Mouse (Mus musculus): ENCODE results near the gene Jph3.

Gene Jph3

DNA sequence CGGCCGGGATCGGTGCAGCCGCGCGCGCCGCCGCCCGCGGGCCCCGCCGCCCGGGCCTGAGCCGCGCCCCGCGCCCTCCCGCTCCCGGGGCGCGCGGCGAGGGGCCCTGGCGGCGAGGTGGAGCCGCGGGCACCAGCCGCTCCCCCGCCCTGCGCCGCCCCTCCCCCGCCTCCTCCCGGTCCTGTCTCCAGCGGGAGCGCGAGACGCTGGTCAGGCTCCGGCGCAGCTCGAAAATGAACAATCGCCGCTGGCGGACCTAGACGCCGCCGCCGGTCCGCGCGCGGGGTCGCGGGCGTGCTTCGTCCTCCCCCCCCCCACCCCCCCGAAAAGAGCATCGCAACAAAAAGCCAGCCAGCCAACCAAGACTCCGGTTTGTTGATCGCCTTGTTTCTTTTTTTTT lies 747 bp downstream of the Jph3 start:
- no peak for DNase-seq (ENCODE audit: low spot score)

DNA sequence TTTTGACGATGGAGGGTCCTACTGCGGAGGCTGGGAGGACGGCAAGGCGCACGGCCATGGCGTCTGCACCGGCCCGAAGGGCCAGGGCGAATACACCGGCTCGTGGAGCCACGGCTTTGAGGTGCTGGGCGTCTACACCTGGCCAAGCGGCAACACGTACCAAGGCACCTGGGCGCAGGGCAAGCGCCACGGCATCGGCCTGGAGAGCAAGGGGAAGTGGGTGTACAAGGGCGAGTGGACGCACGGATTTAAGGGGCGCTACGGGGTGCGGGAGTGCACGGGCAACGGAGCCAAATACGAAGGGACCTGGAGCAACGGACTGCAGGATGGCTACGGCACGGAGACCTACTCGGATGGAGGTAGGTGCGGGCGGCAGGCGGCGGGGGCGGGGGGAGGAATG lies 1.2 kb downstream of the Jph3 start:
- DNase-seq (ENCODE audit: low spot score): no peak

DNA sequence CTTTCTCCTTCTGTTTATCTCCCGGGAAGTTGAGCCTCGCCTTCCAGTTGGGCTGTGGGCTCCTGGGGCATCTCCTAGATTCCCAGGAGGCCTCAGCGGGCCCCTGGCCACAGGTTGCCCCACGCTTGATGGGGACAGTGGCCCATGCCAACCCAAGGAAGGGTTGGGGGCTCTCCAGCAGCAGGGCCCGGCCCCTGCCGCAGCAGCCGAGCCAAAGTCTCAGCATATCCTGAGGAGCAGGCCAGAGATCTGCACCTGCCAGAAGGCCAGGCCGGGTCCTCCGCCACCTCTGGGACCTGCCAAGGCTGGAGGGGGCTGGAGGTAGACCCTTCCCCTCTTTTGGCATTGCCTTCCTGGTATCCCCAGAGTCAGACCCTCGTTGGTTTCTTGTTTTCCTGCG lies 1.6 kb downstream of the Jph3 start:
- no peak for DNase-seq (ENCODE audit: low spot score)

DNA sequence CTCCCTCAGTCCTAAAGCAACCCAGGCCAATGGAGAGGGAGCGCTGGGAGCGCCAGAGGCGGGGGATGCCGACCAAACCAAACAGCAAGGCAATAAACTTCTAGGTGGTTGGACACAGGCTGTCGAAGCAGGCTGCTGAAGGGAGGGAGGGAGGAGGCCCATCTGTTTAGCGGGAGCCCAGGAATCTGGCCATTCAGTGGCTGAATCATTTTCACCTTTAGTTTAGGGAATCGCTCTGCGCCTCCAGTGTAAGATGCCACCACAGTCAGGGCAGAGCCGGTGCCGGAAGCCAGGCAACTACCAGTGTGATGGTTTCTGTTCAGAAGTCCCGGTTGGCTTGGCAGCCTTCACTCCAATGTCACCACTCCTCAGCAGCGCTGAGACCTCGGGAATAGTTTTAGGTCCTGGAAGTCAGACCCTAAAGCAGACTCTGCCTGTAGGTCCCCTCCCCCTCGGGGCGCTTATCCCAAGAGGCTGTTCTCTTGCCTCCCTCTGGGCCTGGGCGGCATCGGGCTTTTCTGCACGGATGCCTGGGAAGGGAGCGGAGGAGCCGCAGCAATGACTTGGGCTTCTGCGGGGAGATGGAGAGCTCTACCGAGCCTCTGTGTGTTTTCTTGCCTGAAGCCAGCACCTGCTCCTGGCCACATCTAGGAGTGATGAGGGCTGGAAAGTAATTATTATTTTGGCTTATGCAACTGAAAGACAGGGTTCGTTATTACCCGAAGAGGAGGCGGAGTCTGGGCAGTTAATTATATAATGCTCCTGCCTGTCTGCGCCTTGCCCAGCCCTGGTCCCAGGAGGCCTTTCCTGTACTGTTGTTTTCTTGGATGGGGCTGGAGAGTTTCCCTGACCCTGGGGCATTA lies 2.3 kb downstream of the Jph3 start:
- no peak for DNase-seq (ENCODE audit: low spot score)

DNA sequence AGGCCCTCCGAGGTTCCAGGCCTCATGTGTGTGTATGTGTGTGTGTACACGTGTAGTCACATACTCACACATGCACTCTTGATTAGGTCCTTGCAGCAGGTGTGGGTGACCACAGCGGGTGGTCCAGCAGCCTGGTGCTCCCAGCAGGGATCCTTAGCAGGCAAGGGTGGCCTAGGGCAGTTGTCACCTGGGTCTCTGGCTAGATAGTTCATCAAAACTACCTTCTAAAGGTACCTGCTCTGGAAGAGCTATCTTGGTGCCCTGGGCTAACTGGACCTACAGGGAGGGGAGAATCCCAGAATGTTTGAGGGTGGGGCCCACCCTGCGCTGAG lies 2.9 kb downstream of the Jph3 start:
- DNase-seq (ENCODE audit: low spot score): no peak

DNA sequence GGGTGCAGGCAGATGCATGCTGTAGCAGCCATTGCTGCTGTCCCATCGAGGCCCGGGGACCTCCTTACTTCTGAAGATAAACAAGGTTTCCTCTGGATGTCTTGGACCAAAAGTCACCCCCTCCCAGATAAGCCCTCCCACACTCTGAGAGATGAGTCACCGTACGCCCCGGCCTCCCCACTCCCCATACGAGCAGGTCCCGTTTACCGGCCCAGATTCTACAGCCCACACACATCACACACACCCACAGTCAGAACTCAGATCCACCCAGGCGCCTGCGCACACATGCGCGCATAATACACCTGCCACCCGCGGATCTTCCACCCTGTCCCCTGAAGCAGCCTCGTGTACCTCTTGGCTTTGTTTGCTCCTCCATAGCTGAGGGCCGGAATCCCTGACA lies 4.8 kb downstream of the Jph3 start:
- no peak for DNase-seq (ENCODE audit: low spot score)

DNA sequence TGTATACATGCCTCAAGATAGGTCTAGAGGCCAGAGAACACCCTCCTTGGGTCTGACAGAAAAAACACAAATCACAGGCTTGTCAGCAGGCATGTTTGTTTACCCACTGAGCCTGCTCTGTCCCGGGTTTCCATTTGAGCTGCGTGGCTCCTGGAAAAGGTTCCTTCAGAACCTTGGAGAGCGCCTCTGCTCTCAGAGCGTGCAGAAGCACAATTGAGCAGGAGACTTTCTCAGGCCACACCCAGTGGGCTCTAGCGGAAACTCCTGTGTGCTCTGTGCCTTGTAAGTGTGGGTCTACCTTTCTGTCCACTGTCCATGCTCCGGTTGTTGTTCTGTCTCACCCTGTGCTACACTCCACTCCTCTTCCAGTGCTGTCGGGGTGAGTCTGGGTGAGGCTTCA lies 6.8 kb downstream of the Jph3 start:
- peak; percentile 29 for DNase-seq (ENCODE audit: low spot score)

DNA sequence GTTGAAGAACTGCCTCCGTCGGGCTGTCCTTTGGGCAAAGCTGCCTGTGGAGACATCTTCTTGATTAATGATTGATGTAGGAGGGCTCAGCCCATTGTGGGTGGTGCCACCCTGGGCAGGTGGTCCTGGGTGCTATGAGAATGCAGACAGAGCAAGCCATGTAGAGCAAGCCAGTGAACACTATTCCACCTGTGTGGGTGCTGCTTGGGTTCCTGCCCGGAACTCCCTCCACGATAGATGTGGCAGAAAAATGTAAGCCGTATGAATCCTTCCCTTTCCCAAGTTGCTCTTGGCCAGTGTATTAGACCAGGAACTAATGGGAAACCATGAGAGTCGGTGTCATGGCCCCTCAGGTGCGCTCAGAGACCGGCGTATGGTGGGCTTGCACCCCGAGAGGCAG lies 11.3 kb downstream of the Jph3 start:
- DNase-seq (ENCODE audit: low spot score): no peak

DNA sequence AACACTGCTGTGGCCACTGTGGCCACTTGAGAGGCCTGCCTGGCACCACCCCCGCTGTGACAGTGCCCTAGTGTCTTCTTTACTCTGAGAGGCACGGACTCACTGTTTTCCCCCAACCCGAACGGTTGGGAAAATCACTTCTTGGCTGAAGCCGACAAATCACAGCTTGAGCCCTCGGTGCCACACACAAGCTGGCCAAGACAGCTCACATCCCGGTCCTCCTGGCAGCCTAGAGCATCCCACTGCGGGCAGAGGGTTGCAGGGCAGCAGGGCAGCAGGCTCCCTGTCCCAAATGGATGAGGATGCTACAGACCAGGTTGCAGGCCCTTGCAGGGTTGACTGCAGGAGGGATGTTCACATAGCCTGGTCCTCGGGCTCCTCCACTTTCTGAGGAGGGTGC lies 20.1 kb downstream of the Jph3 start:
- DNase-seq (ENCODE audit: low spot score): no peak

DNA sequence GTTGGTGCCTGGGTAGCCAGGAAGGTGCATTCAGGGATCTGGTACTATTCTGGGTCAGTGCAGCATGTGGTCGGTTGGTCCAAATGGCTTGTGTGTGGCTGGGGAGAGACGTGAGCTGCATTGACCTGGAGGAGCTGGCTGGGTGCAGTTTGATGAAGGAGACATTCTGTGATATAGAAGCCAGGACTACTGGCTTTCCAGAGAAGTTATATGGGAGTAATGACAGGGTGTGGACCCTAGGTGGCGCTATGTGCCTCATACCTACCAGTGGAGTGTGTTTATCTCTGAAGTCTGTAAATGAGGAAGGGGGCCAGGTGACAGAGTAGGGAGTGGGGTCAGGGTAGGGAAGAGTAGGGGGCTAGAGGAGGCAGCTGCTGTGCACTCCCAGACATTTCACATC lies 21.1 kb downstream of the Jph3 start:
- DNase-seq (ENCODE audit: low spot score): no peak

DNA sequence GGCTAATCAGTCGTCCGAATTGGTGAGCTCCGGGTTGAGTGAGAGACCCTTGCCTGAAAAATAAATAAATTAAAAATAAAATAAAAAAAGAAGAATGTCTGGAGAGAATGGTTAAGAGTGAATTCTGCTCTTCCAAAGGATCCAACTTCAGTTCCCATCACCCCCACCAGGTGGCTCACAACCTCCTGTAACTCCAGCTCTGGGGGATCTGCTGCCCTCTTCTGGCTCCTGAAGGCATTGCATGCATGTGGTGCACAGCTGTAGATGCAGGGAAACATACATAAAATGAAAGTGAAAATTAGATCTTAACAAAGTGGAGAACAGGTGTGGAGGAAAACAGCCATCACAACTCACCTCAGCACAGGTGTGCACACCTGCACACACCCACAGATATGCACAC lies 22.0 kb downstream of the Jph3 start:
- DNase-seq (ENCODE audit: low spot score): peak; percentile 41

DNA sequence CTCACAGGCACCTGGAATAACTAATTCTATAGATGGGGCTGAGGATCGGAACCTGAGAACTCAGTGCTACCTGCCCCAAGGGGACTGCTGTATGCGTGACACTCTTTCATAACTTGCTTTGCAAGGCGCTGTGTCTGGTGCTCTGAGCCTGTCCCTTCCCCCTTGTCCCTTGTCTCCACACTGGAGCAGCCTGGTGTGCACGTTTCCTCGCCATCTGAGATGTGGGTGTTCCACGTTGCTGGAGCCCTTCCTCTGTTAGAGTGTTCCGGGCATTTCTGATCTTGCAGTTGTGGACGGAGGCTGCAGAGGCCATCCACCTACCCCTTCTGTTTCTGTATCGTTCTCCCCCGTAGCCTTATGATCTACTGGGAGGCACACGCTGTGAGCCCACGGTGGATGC lies 29.0 kb downstream of the Jph3 start:
- no peak for DNase-seq (ENCODE audit: low spot score)

DNA sequence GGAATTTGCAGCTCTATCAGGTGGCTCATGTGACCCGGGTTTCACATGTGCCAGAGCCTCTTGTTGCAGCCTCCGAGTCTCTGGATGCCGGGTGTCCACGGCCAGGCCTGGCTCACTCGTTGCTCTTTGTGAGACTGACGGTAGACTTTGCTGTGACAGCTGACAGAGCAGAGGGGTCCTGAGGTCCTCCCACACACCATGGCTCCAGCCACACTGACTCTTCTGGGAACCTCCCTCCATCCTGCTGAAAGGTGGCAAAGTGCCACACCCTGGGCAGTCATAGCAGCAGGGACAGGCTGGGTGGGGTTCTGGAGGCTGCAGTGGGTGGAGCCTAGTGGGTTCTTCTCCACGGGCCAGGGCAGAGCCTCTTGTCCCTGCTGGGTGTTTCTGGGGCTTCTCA lies 31.1 kb downstream of the Jph3 start:
- no peak for DNase-seq (ENCODE audit: low spot score)

DNA sequence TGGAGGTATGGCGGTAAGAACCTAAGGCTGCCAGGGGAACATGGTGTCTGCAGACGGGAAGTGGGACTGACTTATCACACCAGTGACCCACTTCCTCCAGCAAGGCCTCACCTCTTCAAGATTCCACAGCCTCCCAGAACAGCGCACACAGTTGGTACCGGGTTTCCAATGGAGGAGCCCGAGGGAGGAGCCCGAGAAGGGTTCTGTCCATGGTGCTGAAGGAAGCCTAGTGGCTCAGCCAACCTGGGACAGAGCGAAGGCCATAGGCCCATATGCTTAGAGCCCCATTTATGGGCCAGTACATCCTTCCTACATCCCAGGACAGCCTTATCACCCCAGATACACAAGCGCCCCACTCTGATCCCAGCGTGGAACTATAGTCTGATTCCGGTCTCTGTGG lies 32.1 kb downstream of the Jph3 start:
- DNase-seq (ENCODE audit: low spot score): peak; percentile 26

DNA sequence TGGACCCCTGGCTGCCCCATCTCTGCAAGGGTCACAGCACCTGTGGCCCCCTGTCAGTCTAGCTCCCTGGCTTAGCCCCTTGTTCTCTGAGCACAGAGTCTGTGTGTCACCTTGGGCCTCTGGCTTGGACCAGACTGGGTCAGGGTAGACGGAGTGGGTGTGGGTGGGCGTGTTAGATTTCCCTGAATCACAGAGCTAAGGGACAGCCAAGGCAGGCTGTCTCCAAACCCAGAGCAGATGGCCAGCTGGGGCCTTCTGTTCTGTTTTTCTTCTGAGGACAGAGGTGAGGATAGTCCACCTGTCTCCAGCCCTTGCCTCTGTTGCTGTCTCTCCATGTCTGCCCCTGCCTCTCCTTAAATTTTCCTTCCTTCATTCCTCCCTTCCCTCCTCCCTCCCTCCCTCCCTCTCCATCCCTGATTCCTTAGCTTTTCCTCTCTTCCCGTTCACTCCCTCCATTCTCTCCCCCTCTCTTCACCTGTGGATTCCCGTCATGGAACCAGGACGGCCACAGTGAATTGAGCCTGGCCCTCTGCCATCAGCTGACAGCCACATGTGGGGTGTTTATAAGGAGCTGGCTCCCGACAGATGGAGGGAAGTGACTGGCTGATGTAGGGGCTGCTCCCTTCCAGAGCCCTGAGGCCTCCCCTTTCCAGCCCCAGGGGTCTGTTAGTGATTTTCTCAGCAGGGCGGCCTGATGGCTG lies 33.7 kb downstream of the Jph3 start:
- DNase-seq (ENCODE audit: low spot score): no peak

DNA sequence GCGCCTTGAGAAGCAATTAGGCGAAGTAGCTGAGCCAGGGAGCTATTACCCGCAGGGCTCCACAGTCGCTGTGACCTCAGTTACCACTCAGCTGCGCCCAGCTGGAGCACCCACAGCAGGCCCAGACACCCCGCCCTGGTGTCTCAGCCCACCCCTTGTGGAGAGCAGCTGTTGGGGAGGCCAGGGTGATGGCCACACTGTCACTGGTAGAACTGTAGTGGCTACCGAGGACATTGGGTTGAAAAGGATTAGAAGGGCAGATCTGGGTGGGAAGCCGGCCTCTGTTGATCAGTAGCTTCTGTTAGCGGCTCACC lies 34.2 kb downstream of the Jph3 start:
- no peak for DNase-seq (ENCODE audit: low spot score)

DNA sequence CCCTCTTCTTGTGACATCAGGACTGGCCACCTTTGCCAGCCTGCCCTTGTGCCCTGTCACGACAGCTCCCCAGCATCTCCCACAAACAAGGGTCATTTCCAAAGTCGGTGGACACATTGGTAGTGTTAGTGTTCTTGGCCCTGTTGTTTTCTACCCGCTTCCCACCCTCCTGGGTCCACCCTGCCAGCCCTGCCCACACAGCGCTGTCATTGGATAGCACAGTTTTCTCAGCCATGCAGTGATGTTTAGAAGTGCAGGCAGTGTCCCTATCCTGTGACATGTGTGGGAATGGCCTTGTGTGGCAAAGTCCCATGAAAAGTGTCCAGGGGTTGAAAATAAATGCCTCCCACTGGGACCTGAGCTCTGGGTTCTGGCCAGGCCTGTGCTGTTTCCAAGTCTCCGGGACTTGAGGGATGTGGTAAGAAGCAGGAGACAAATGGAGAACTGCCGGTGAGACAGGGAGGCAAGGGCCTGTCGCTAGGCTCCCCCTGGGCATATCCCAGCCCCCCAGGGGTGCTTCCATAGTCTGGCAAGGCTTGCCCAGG lies 36.2 kb downstream of the Jph3 start:
- no peak for DNase-seq (ENCODE audit: low spot score)

DNA sequence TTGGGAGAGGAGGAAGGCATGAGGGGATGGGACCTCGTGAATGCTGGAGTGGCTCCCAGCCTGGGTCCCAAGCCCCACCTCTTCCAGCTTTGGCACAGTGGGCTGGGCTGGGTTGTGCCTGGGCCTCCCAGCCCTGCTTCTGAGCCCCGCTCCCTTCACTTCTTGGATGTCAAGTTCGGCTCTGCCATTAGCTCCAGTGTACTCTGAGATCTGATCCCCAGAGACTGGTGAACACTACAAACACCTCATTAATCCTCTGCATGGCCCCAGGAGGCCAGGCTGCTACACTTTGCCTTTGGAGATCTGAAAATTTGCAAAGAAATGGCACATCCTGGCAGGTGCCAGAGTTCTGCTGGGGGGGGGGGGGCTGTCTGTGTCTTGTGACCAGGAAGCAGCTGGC lies 39.7 kb downstream of the Jph3 start:
- DNase-seq (ENCODE audit: low spot score): no peak

DNA sequence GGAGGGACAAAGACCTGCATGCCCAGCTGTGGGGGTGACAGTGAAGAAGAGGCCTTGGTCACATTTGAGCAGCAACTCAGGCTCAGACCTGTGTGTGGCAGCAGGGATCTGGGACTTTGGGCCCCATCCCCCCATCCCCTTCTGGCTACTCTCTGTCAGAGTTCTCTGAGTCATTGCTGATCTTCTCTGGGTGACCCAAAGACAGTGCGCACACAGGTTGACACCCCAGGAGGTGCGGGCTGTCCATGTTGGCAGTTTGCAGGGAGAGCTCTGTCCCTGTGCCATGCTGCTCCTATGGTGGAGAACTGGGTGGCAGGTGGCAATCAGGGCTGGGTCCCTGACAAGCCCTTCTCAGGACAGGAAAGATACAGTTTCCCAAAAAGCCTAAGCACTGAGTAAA lies 40.2 kb downstream of the Jph3 start:
- no peak for DNase-seq (ENCODE audit: low spot score)

DNA sequence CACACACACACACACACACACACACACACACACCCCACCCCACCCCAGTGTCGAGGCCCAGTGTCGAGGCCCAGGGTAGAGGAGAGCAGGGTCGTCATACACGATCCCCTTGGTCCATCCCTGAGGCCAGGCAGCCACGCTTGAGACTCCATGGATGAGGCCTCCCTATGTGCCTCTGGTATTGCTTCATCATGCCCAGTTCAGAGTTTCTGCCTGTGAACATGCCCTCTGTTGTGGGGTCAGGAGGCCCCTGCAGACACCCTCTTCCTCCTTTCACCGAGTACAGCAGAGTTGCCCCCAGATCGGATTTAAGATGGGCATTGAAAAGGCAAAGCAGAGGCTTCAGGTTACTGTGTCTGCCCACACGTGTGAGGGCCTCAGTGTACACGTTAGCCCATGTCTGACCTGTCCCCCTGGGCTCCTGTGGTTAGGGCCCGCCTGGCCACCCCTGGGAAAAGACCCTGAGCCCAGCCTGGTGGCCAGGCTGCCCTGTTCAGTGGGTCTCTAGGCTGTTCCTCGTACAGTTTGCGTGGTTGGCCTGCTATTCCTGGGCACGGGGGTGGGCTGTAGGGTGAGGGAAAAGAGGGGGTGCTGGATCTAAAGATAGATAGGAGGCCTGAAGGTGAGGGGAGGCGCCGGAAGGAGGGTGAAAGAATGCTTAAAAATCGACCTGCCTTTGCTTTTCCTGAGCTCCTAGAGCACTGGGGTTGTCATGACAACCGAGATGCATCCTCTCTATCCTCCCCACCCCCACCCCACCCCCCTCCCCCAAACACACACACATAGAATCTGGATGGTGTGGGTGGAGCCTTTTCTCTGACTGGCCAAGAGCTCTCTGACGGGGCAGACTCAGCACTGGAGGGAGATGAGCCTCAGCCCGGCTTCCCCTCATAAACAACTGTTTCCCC lies 41.7 kb downstream of the Jph3 start:
- no peak for DNase-seq (ENCODE audit: low spot score)

DNA sequence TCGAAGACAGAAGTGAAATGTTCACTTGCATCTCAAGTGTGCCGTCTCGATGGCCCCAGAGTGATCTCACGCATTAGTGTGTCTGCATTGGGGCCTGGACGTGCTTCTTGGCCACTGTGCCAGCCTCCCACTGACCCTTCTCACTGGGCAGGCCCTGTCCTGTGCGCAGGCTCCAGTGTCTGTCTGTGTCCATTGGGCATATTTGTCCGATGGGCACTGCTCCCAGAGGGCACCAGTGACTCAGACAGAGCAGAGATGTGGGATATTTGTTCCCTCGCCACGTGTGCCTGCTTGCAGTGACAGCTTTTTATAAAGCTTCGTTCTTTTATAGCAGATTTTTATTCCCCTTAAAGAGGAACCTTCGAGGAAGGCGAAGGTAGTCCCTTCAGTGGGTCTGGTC lies 44.5 kb downstream of the Jph3 start:
- DNase-seq (ENCODE audit: low spot score): no peak

DNA sequence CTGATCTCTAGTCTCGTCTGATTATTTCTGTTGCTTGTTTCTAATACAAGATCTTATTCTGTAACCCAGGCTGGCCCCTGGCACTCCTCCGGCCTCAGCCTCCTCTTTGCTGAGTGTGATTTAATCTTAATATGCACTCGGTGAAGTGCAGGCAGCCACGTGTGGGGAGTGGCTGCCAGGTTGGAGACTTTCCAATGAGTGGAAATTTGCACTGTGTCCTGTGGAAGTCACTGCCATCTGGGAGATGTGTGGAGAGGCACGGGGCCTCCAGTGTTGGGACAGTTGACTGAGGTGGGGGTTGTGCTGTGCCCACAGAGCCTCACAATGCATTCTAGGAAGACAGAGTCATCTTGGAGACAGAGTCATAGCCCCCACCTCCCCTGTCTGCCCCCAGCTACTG lies 53.1 kb downstream of the Jph3 start:
- DNase-seq (ENCODE audit: low spot score): no peak

DNA sequence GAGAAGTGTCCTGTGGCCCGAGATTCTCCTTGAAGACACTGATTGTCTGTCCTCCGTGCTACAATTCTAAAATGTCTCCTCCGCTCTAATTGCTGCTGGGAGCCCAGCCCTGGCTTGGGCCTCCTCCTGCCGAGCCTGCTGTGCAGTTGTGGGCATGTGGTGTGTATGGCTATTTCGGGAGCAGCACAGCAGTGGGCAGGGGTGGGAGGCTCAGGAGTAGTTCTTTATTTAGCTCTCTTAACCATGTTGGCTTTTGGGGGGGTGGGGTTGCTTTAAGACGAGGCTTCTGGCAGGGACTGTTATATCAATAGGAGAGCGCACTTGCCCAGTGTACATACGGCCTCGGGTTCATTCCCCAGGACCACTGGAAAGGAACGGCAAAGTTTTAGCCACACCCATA lies 57.1 kb downstream of the Jph3 start:
- DNase-seq (ENCODE audit: low spot score): no peak

Data from ovary, postnatal 36 days (tissue).